Mouse (Mus musculus) spleen, adult 2 months (tissue): ENCODE data around the gene Ccser2.

ENCODE experiments used
- CTCF ChIP-seq: fragments of 200-500 bp; IDR thresholded peaks from 2 replicates; pipeline ENCODE4 v1.5.1; 2011; ENCODE audit warnings: mild to moderate bottlenecking, inconsistent platforms; ENCODE audit not compliant: insufficient read depth, insufficient read length, insufficient replicate concordance; ENCODE audit errors: extremely low read depth
- POLR2A ChIP-seq: fragments of 200-500 bp; IDR thresholded peaks from 2 replicates; pipeline ENCODE4 v1.6.1; 2011; ENCODE audit warnings: low read depth, low read length, inconsistent platforms

DNA sequence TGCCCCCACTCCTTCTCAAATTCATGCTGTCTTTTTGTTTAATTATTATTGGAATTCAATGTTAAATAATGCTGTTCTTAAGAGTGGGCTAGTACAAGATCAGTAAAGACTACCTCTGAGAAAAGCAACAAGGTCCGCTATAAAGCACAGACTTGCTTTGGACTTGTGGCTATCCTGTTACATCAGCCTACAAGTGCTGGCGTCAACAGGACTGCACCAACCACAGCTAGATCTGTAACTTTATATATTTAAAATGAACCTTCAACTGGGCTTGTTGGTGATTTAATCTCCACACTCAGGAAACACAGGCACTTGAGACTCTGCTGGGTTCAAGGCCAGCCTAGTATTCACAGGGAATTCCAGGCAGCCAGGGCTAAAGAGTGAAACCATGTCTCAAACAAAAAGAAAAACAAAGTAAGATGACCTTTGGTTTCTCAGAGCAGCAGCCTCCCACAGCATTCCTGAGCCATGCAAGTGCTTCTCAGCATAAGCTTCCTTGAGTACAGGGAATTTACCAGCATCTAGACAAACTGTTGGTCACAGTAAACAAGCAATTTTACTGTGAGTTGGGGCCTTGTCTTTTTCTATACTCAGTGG lies 75.7 kb downstream of the Ccser2 start:
- TF ChIP-seq CTCF (no peak), POLR2A (no peak)
